Mouse (Mus musculus) MEL (cell line): ENCODE measurements around the gene R3hcc1l. TPM values are rescaled to one million over a fixed set of nuclear protein-coding genes. Genes with fewer than 3 reads are reported as not detected.

Source experiments
- DNase-seq: peaks from one replicate; pipeline ENCODE4 v3.0.0; 2011; ENCODE audit warnings: low read depth, low spot score
- H3K27ac ChIP-seq: 2 replicates; pipeline ENCODE4 v1.5.1; 2012; ENCODE audit warnings: low read depth, mild to moderate bottlenecking, control low read depth, low read length, moderate library complexity; ENCODE audit not compliant: control insufficient read depth
- H3K27me3 ChIP-seq, 2 experiments: fragments of 150-350 bp in 1 of 2; sonication (generic) in 1 of 2; 2 replicates each; pipeline ENCODE4 v1.6.1; 2012; ENCODE audit warnings: low read length in 2 of 2, mild to moderate bottlenecking in 2 of 2, improper control_type of control experiment in 1 of 2, moderate library complexity in 1 of 2; ENCODE audit not compliant: insufficient read depth in 2 of 2, control insufficient read depth in 1 of 2
- H3K36me3 ChIP-seq, 2 experiments: 2 replicates each; pipeline ENCODE4 v1.6.1; 2012 to 2014; ENCODE audit warnings: low read length in 2 of 2, improper control_type of control experiment in 1 of 2, inconsistent platforms in 1 of 2, mild to moderate bottlenecking in 1 of 2; ENCODE audit not compliant: insufficient read depth in 2 of 2, control insufficient read depth in 1 of 2
- H3K4me1 ChIP-seq, 2 experiments: fragments of 150-350 bp in 1 of 2; sonication (generic) in 1 of 2; 2 replicates each; pipeline ENCODE4 v1.6.1; 2012; ENCODE audit warnings: low read length in 2 of 2, improper control_type of control experiment in 1 of 2, mild to moderate bottlenecking in 1 of 2; ENCODE audit not compliant: insufficient read depth in 2 of 2, control insufficient read depth in 1 of 2
- H3K4me3 ChIP-seq, 2 experiments: fragments of 150-350 bp in 1 of 2; sonication (generic) in 1 of 2; 2 replicates each; pipeline ENCODE4 v1.5.1; 2012; ENCODE audit warnings: low read depth in 2 of 2, low read length in 2 of 2, mild to moderate bottlenecking in 2 of 2, moderate library complexity in 2 of 2, control low read depth in 1 of 2, improper control_type of control experiment in 1 of 2; ENCODE audit not compliant: control insufficient read depth in 1 of 2, insufficient read depth in 1 of 2
- H3K79me2 ChIP-seq: 2 replicates; pipeline ENCODE4 v1.6.1; 2012; ENCODE audit warnings: mild to moderate bottlenecking, low read length, moderate library complexity; ENCODE audit not compliant: control insufficient read depth, poor library complexity, insufficient read depth
- H3K9ac ChIP-seq: 2 replicates; pipeline ENCODE4 v1.6.1; 2012; ENCODE audit warnings: low read depth, mild to moderate bottlenecking, control low read depth, low read length, moderate library complexity; ENCODE audit not compliant: control insufficient read depth, poor library complexity, severe bottlenecking
- H3K9me3 ChIP-seq: fragments of 150-350 bp; sonication (generic); replicated peaks from 2 replicates; pipeline ENCODE4 v1.6.1; 2012; ENCODE audit warnings: mild to moderate bottlenecking, low read length, improper control_type of control experiment, moderate library complexity; ENCODE audit not compliant: insufficient read depth
- BHLHE40 ChIP-seq: IDR thresholded peaks from 2 replicates; pipeline ENCODE4 v1.6.1; 2012; ENCODE audit warnings: low read depth, mild to moderate bottlenecking, inconsistent platforms, low read length, improper control_type of control experiment, borderline replicate concordance
- CHD1 ChIP-seq: IDR thresholded peaks from 2 replicates; pipeline ENCODE4 v1.6.1; 2012; ENCODE audit warnings: low read depth, mild to moderate bottlenecking, inconsistent platforms, low read length, improper control_type of control experiment
- CHD2 ChIP-seq: IDR thresholded peaks from 2 replicates; pipeline ENCODE4 v1.6.1; 2011; ENCODE audit warnings: low read length, improper control_type of control experiment
- CTCF ChIP-seq, 3 experiments: IDR thresholded peaks in 2 of 3; conservative IDR thresholded peaks in 1 of 3; 2 replicates each; pipeline ENCODE4 v1.5.1; 2011 to 2012; ENCODE audit warnings: low read length in 3 of 3, low read depth in 2 of 3, mild to moderate bottlenecking in 2 of 3, improper control_type of control experiment in 1 of 3, inconsistent platforms in 1 of 3, mixed read lengths in 1 of 3, moderate library complexity in 1 of 3; ENCODE audit not compliant: control insufficient read depth in 1 of 3, insufficient read depth in 1 of 3, poor library complexity in 1 of 3, severe bottlenecking in 1 of 3
- E2F4 ChIP-seq: IDR thresholded peaks from 2 replicates; pipeline ENCODE4 v1.6.1; 2011; ENCODE audit warnings: low read depth, low read length, improper control_type of control experiment, borderline replicate concordance
- EP300 ChIP-seq, 2 experiments: IDR thresholded peaks; 2 replicates each; pipeline ENCODE4 v1.6.1; 2011; ENCODE audit warnings: improper control_type of control experiment in 2 of 2, low read length in 2 of 2, low read depth in 1 of 2, mild to moderate bottlenecking in 1 of 2
- GABPA ChIP-seq: IDR thresholded peaks from 2 replicates; pipeline ENCODE4 v1.6.1; 2012; ENCODE audit warnings: low read depth, mild to moderate bottlenecking, inconsistent platforms, low read length, improper control_type of control experiment, moderate library complexity
- GATA1 ChIP-seq: IDR thresholded peaks from 2 replicates; pipeline ENCODE4 v1.6.1; 2011; ENCODE audit warnings: low read depth, low read length, improper control_type of control experiment
- HCFC1 ChIP-seq: IDR thresholded peaks from 2 replicates; pipeline ENCODE4 v1.6.1; 2012; ENCODE audit warnings: low read depth, mild to moderate bottlenecking, inconsistent platforms, low read length, improper control_type of control experiment, moderate library complexity
- KAT2A ChIP-seq: conservative IDR thresholded peaks from 2 replicates; pipeline ENCODE4 v1.6.1; 2012; ENCODE audit warnings: low read depth, low read length, improper control_type of control experiment, inconsistent platforms
- MAZ ChIP-seq: IDR thresholded peaks from 2 replicates; pipeline ENCODE4 v1.6.1; 2012; ENCODE audit warnings: low read depth, mild to moderate bottlenecking, inconsistent platforms, low read length, improper control_type of control experiment
- MXI1 ChIP-seq: IDR thresholded peaks from 2 replicates; pipeline ENCODE4 v1.6.1; 2011; ENCODE audit warnings: mild to moderate bottlenecking, low read depth, low read length, improper control_type of control experiment
- NELFE ChIP-seq: IDR thresholded peaks from 2 replicates; pipeline ENCODE4 v1.6.1; 2011; ENCODE audit warnings: low read depth, low read length, improper control_type of control experiment
- NRF1 ChIP-seq: IDR thresholded peaks from 2 replicates; pipeline ENCODE4 v1.6.1; 2014; ENCODE audit warnings: low read depth, mild to moderate bottlenecking, inconsistent platforms, low read length, improper control_type of control experiment, moderate library complexity; ENCODE audit not compliant: poor library complexity, insufficient read depth, severe bottlenecking
- POLR2A ChIP-seq, 2 experiments: IDR thresholded peaks; 2 replicates each; pipeline ENCODE4 v1.6.1; 2011 to 2012; ENCODE audit warnings: low read length in 2 of 2, mild to moderate bottlenecking in 2 of 2, control low read depth in 1 of 2, improper control_type of control experiment in 1 of 2, low read depth in 1 of 2, moderate library complexity in 1 of 2; ENCODE audit not compliant: control insufficient read depth in 1 of 2, insufficient read depth in 1 of 2, poor library complexity in 1 of 2
- POLR2AphosphoS5 ChIP-seq: IDR thresholded peaks from 2 replicates; pipeline ENCODE4 v1.6.1; 2012; ENCODE audit warnings: low read depth, borderline replicate concordance, mild to moderate bottlenecking, inconsistent platforms, low read length, moderate library complexity, mixed read lengths
- RAD21 ChIP-seq: IDR thresholded peaks from 2 replicates; pipeline ENCODE4 v1.6.1; 2011; ENCODE audit warnings: mild to moderate bottlenecking, low read depth, low read length, improper control_type of control experiment
- RCOR1 ChIP-seq: IDR thresholded peaks from 2 replicates; pipeline ENCODE4 v1.6.1; 2012; ENCODE audit warnings: low read depth, mild to moderate bottlenecking, inconsistent platforms, low read length, improper control_type of control experiment
- TAL1 ChIP-seq: IDR thresholded peaks from 2 replicates; pipeline ENCODE4 v1.6.1; 2012; ENCODE audit warnings: mild to moderate bottlenecking, inconsistent platforms, low read length, moderate library complexity, mixed read lengths
- TCF12 ChIP-seq: IDR thresholded peaks from 2 replicates; pipeline ENCODE4 v1.6.1; 2014; ENCODE audit warnings: low read depth, mild to moderate bottlenecking, inconsistent platforms, low read length, improper control_type of control experiment, moderate library complexity
- ZKSCAN1 ChIP-seq: IDR thresholded peaks from 2 replicates; pipeline ENCODE4 v1.6.1; 2012; ENCODE audit warnings: low read depth, mild to moderate bottlenecking, inconsistent platforms, low read length, improper control_type of control experiment, moderate library complexity
- ZMIZ1 ChIP-seq: IDR thresholded peaks from 2 replicates; pipeline ENCODE4 v1.6.1; 2012; ENCODE audit warnings: low read depth, mild to moderate bottlenecking, inconsistent platforms, low read length, improper control_type of control experiment, moderate library complexity
- ZNF384 ChIP-seq: IDR thresholded peaks from 2 replicates; pipeline ENCODE4 v1.6.1; 2012; ENCODE audit warnings: low read depth, mild to moderate bottlenecking, inconsistent platforms, low read length, improper control_type of control experiment
- polyA plus RNA-seq, 2 experiments: library from polyadenylated mRNA; stranded (reverse) in 1 of 2; unstranded in 1 of 2; fragments of >175 nt in 1 of 2; fragments of >200 nt in 1 of 2; gene quantifications; 2 replicates each; pipeline versions ENCODE4 v1.2.1 to v1.2.4; 2012; ENCODE audit warnings: low replicate concordance in 2 of 2, low read depth in 1 of 2; ENCODE audit not compliant: insufficient read length in 2 of 2, insufficient read depth in 1 of 2, missing spikeins in 1 of 2
- total RNA-seq: library from RNA; depleted of rRNA; stranded (reverse); fragments of 300-350 nt; gene quantifications from 2 replicates; pipeline ENCODE4 v1.2.3, GENCODE M21; 2012

R3hcc1l gene
- total and polyA plus RNA-seq, 3 experiments, result 14.8 to 119 (median 21.5) TPM

- no peaks in the 10 kb centered on the region for H3K27me3 ChIP-seq
- TF ChIP-seq NRF1, result no peak
- no peak for TF ChIP-seq KAT2A
- no peak for TF ChIP-seq CHD1
- no peak for TF ChIP-seq TAL1
- no peak for TF ChIP-seq CTCF (IDR thresholded peaks at IDR 0.05 in 2 of 3, conservative IDR thresholded peaks at IDR 0.05 in 1 of 3; ENCODE audit: control insufficient read depth in 1 of 3, insufficient read depth in 1 of 3, low read depth in 2 of 3, low read length in 3 of 3, poor library complexity in 1 of 3, severe bottlenecking in 1 of 3)
- no peak for TF ChIP-seq RAD21
- no peak for TF ChIP-seq BHLHE40
- no peak for TF ChIP-seq ZMIZ1
- no peak for TF ChIP-seq POLR2A (IDR thresholded peaks at IDR 0.05; ENCODE audit: control insufficient read depth in 1 of 2, insufficient read depth in 1 of 2, low read depth in 1 of 2, low read length in 2 of 2, poor library complexity in 1 of 2)
- TF ChIP-seq MAZ, result no peak
- TF ChIP-seq ZKSCAN1, result no peak
- no peak for TF ChIP-seq E2F4
- no peak for TF ChIP-seq HCFC1
- TF ChIP-seq MXI1, result no peak
- no peak for TF ChIP-seq TCF12
- no peak for TF ChIP-seq POLR2AphosphoS5
- DNase-seq, result no peak
- H3K9ac ChIP-seq, result no peak overlapping the region
- H3K9me3 ChIP-seq, result no peaks in the 10 kb centered on the region
- no peak overlapping the region for H3K27ac ChIP-seq
- peaks cover 40% of the 10 kb centered on the region for H3K79me2 ChIP-seq
- peaks cover 0 to 26% of the 10 kb centered on the region in 2 experiments; a peak in 3 of 4 replicates for H3K36me3 ChIP-seq
- no peak overlapping the region for H3K4me3 ChIP-seq
- peaks cover 14 to 21% of the 10 kb centered on the region in 2 experiments for H3K4me1 ChIP-seq
Observed at GRCm38 (mm10) chr19:42538911-42539310, 20.4 kb downstream of the R3hcc1l start.

DNA sequence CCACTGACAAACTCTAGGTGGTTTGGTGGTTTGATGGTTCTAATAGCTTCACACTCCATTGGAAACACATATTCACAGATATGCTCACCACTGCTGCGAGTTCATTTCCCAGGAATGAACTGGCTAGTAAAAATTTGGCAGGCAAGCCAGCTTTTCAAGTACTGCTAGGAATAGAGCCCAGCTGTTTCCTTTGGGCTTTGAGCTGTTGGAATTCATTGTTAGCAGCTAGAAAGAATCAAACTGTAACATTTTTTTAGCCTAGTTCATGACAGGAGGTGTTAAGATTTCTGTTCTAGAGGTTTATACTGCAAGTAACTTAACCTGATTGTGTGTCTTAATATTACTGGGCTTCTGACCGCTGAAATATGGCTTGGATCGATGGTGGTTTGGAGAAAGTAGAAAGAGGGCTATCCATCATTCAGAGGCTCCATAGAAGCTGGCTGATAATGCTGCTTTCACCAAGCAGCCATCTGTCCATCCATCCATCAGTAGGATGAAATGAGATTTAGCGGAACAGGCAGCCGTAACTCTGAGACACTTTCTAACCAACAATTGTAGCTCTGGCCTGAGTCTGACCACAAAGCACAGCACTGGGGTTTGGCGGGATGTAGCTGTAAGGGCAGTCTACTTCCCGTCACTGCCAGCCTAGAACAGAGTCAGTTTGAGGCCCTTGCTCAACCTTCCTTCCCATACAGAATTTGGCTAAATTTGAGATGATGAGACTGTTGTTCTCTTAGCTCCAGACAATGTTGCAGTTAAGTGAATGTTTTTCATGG lies 21.0 kb downstream of the R3hcc1l start:
- H3K9ac ChIP-seq, result no peak overlapping the region
- peaks cover 16 to 18% of the 10 kb centered on the region in 2 experiments for H3K4me1 ChIP-seq
- H3K27ac ChIP-seq, result no peak overlapping the region
- H3K36me3 ChIP-seq, result peaks cover 0 to 25% of the 10 kb centered on the region in 2 experiments; a peak in 3 of 4 replicates
- no peak for TF ChIP-seq RCOR1
- TF ChIP-seq GATA1, result no peak
- TF ChIP-seq POLR2A (IDR thresholded peaks at IDR 0.05; ENCODE audit: control insufficient read depth in 1 of 2, insufficient read depth in 1 of 2, low read depth in 1 of 2, low read length in 2 of 2, poor library complexity in 1 of 2), result no peak
- no peak for TF ChIP-seq HCFC1
- no peak for TF ChIP-seq CHD2
- TF ChIP-seq NRF1, result no peak
- TF ChIP-seq ZNF384, result no peak
- TF ChIP-seq NELFE, result no peak
- TF ChIP-seq GABPA, result no peak
- TF ChIP-seq ZKSCAN1, result no peak
- no peak for TF ChIP-seq EP300 (IDR thresholded peaks at IDR 0.05; ENCODE audit: low read depth in 1 of 2, low read length in 2 of 2)
- no peaks in the 10 kb centered on the region for H3K27me3 ChIP-seq
- no peak overlapping the region for H3K4me3 ChIP-seq
- DNase-seq, result no peak
- peaks cover 43% of the 10 kb centered on the region for H3K79me2 ChIP-seq
- no peaks in the 10 kb centered on the region for H3K9me3 ChIP-seq
